ENCODE assay signal across 9 mouse cellular contexts in the genomic region with DNA sequence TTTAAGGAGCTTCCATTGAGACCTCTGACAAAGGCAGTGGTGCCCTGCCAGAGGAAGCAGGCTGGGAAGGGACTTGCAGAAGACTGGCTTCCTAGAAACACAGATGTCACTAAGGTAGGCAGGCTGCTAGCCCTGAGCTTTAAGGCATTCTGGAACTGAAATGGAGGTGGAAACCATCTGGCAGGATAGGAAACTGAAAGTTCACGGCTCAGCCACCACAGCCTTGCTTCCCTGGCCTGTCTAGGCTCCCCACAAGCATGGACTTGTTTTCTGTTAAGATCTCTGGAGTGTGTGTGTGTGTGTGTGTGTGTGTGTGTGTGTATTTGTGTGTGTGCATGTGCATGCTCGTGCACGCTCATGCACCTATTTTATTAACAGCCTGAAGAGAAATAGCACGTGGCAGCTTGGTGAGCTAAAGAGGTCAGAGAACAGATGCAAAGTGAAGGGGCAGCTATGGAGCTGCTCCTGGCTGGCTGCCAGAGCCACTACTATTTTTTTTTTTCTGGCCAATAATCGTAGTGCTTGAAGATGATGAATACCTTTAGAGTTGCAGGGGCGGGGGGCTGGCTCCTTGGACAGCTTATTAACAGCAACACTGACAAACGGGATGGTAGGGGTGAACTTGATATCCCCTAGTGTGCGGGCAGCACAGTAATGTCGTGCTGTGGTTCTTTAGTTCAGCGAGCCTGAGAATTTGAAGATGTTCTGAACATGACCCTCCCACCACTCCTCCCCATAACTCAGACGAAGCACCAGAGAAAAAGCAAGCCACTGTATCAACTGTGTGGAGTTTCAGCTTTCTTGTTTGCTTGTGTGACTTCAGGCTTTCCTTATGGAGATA.
DNase-seq lines count a peak whose midpoint lies in the region; ATAC-seq lines count a peak whose summit lies in the region.
"Had no signal": no experiment of that assay in that cellular context is flagged by ENCODE, and none has a peak within 500 bp of the region (broad histone marks: within the 10 kb centered on the region; RNA-seq: fewer than 3 reads in every experiment).

No protein-coding gene starts in this region.

- H3K27ac ChIP-seq in hindbrain, embryonic 11.5 days (ENCODE audit: low read depth, low read length): no peak overlapping the region
- H3K27ac ChIP-seq in hindbrain, embryonic 10.5 days: no peak overlapping the region
- H3K27ac ChIP-seq in embryonic facial prominence, embryonic 11.5 days (replicated peaks; ENCODE audit: low read depth, low read length): peak overlapping the region; percentile 57
- peak overlapping the region; percentile 93 for H3K27ac ChIP-seq in heart, embryonic 16.5 days (ENCODE audit: low read length)
- peak overlapping the region; percentile 32; the same call in 1 of the 2 replicates for H3K27ac ChIP-seq in midbrain, embryonic 14.5 days (replicated peaks; ENCODE audit: low read depth, low read length)
- H3K27ac ChIP-seq: liver, embryonic 14.5 days had no signal

- H3K9ac ChIP-seq in hindbrain, embryonic 11.5 days (ENCODE audit: low read depth, low read length): no peak overlapping the region
- H3K9ac ChIP-seq in embryonic facial prominence, embryonic 11.5 days (replicated peaks; ENCODE audit: low read length): no peak overlapping the region
- peak overlapping the region; percentile 29; the same call in 1 of the 2 replicates for H3K9ac ChIP-seq in heart, embryonic 16.5 days (ENCODE audit: low read length)
- no peak overlapping the region for H3K9ac ChIP-seq in midbrain, embryonic 14.5 days (replicated peaks; ENCODE audit: low read length)
- H3K9ac ChIP-seq: liver, embryonic 14.5 days had no signal

- ATAC-seq in hindbrain, embryonic 11.5 days (ENCODE audit: low FRiP score): peak; percentile 25
- peak; percentile 49 for ATAC-seq in CD4-positive, CD25-positive, alpha-beta regulatory T cell, adult 4 months
- no peak; the same call in 1 of the 2 replicates for ATAC-seq in embryonic facial prominence, embryonic 11.5 days (replicated peaks; ENCODE audit: insufficient number of reproducible peaks, low FRiP score, low TSS enrichment, low read depth)
- 0 out of 2 replicates have a peak, but pooled peaks have one; percentile 29 for ATAC-seq in heart, embryonic 16.5 days (replicated peaks; ENCODE audit: extremely low read depth, insufficient read depth, low FRiP score)
- no peak for ATAC-seq in midbrain, embryonic 14.5 days (ENCODE audit: low FRiP score, low TSS enrichment)

- H3K4me3 ChIP-seq in hindbrain, embryonic 11.5 days (ENCODE audit: low read depth, low read length): no peak overlapping the region
- H3K4me3 ChIP-seq in hindbrain, embryonic 10.5 days: no peak overlapping the region
- H3K4me3 ChIP-seq in embryonic facial prominence, embryonic 11.5 days (ENCODE audit: low read depth, low read length): no peak overlapping the region
- no peak overlapping the region for H3K4me3 ChIP-seq in heart, embryonic 16.5 days (ENCODE audit: low read length)
- no peak overlapping the region for H3K4me3 ChIP-seq in midbrain, embryonic 14.5 days (replicated peaks; ENCODE audit: low read depth, low read length)

- H3K36me3 ChIP-seq in hindbrain, embryonic 11.5 days (ENCODE audit: control insufficient read depth, insufficient read depth, low read length): no peaks in the 10 kb centered on the region
- no peaks in the 10 kb centered on the region for H3K36me3 ChIP-seq in hindbrain, embryonic 10.5 days
- no peaks in the 10 kb centered on the region for H3K36me3 ChIP-seq in embryonic facial prominence, embryonic 11.5 days (replicated peaks; ENCODE audit: control insufficient read depth, insufficient read depth, low read depth, low read length)
- H3K36me3 ChIP-seq in heart, embryonic 16.5 days (ENCODE audit: control insufficient read depth, insufficient read depth): no peaks in the 10 kb centered on the region
- no peaks in the 10 kb centered on the region for H3K36me3 ChIP-seq in midbrain, embryonic 14.5 days (ENCODE audit: control insufficient read depth, insufficient read depth, low read length)

- H3K4me2 ChIP-seq in hindbrain, embryonic 11.5 days (replicated peaks; ENCODE audit: low read depth, low read length): no peak overlapping the region
- H3K4me2 ChIP-seq in embryonic facial prominence, embryonic 11.5 days (ENCODE audit: low read depth, low read length): peak overlapping the region; percentile 10; the same call in 1 of the 2 replicates
- peak overlapping the region; percentile 46 for H3K4me2 ChIP-seq in heart, embryonic 16.5 days (ENCODE audit: low read depth, low read length)
- H3K4me2 ChIP-seq in midbrain, embryonic 14.5 days (ENCODE audit: low read length): no peak overlapping the region

- H3K9me3 ChIP-seq in hindbrain, embryonic 11.5 days (ENCODE audit: control insufficient read depth, low read length): no peaks in the 10 kb centered on the region
- H3K9me3 ChIP-seq in hindbrain, embryonic 10.5 days: no peaks in the 10 kb centered on the region
- no peaks in the 10 kb centered on the region for H3K9me3 ChIP-seq in embryonic facial prominence, embryonic 11.5 days (replicated peaks; ENCODE audit: control insufficient read depth, low read length)
- H3K9me3 ChIP-seq in heart, embryonic 16.5 days (replicated peaks; ENCODE audit: control insufficient read depth, low read length): no peaks in the 10 kb centered on the region
- no peaks in the 10 kb centered on the region for H3K9me3 ChIP-seq in midbrain, embryonic 14.5 days (ENCODE audit: control insufficient read depth, low read length)

- peak; percentile 37 for DNase-seq in hindbrain, embryonic 11.5 days (ENCODE audit: low spot score)
- no peak for DNase-seq in hindbrain, embryonic 10.5 days (ENCODE audit: low spot score)
- peak; percentile 61 for DNase-seq in embryonic facial prominence, embryonic 11.5 days (ENCODE audit: low spot score)
- DNase-seq in kidney, postnatal 14 days: peak; percentile 53
- DNase-seq in midbrain, embryonic 14.5 days: peak; percentile 52
- DNase-seq in spleen, adult 12 weeks (ENCODE audit: low spot score): no peak

- 0 out of 2 replicates have a peak, but pooled peaks cover 2% of the 10 kb centered on the region for H3K4me1 ChIP-seq in hindbrain, embryonic 11.5 days (replicated peaks; ENCODE audit: control insufficient read depth, insufficient read depth, low read length)
- peaks cover 30% of the 10 kb centered on the region for H3K4me1 ChIP-seq in hindbrain, embryonic 10.5 days (replicated peaks)
- peaks cover 9% of the 10 kb centered on the region for H3K4me1 ChIP-seq in embryonic facial prominence, embryonic 11.5 days (ENCODE audit: control insufficient read depth, insufficient read depth, low read length)
- peaks cover 26% of the 10 kb centered on the region for H3K4me1 ChIP-seq in heart, embryonic 16.5 days (ENCODE audit: control insufficient read depth, insufficient read depth, low read length)
- peaks cover 33% of the 10 kb centered on the region for H3K4me1 ChIP-seq in midbrain, embryonic 14.5 days (ENCODE audit: control insufficient read depth, insufficient read depth, low read length)

- 43% methylated on average over 11 of the region's 11 CpGs for WGBS in hindbrain, embryonic 11.5 days
- WGBS in hindbrain, embryonic 10.5 days: 47% methylated on average over 11 of the region's 11 CpGs
- WGBS in embryonic facial prominence, embryonic 11.5 days: 24% methylated on average over 11 of the region's 11 CpGs
- 15% methylated on average over 11 of the region's 11 CpGs for WGBS in heart, embryonic 16.5 days
- 40% methylated on average over 11 of the region's 11 CpGs for WGBS in midbrain, embryonic 14.5 days

- no peaks in the 10 kb centered on the region for H3K27me3 ChIP-seq in hindbrain, embryonic 11.5 days (ENCODE audit: control insufficient read depth, insufficient read depth, low read length)
- no peaks in the 10 kb centered on the region for H3K27me3 ChIP-seq in hindbrain, embryonic 10.5 days (ENCODE audit: insufficient read depth, poor library complexity, severe bottlenecking)
- H3K27me3 ChIP-seq in embryonic facial prominence, embryonic 11.5 days (ENCODE audit: control insufficient read depth, insufficient read depth, low read length): no peaks in the 10 kb centered on the region
- H3K27me3 ChIP-seq in heart, embryonic 16.5 days (ENCODE audit: control insufficient read depth, insufficient read depth, low read length): no peaks in the 10 kb centered on the region
- H3K27me3 ChIP-seq in midbrain, embryonic 14.5 days (ENCODE audit: control insufficient read depth, insufficient read depth, low read length): no peaks in the 10 kb centered on the region

Comparison
In these comparisons a context has a peak if more than half of its experiments do, and no peak if none do; other contexts are left out.
1. DNase-seq: peak in hindbrain, embryonic 11.5 days (single experiment), embryonic facial prominence, embryonic 11.5 days (single experiment), kidney, postnatal 14 days (single experiment) and midbrain, embryonic 14.5 days (single experiment); none in hindbrain, embryonic 10.5 days (single experiment) and spleen, adult 12 weeks (single experiment).
2. ATAC-seq: peak in hindbrain, embryonic 11.5 days (single experiment), CD4-positive, CD25-positive, alpha-beta regulatory T cell, adult 4 months (single experiment) and heart, embryonic 16.5 days (single experiment); none in embryonic facial prominence, embryonic 11.5 days (single experiment) and midbrain, embryonic 14.5 days (single experiment).
3. H3K27ac ChIP-seq: peak in embryonic facial prominence, embryonic 11.5 days (single experiment), heart, embryonic 16.5 days (single experiment) and midbrain, embryonic 14.5 days (single experiment); none in hindbrain, embryonic 11.5 days (single experiment) and hindbrain, embryonic 10.5 days (single experiment).
4. H3K4me2 ChIP-seq: peak in embryonic facial prominence, embryonic 11.5 days (single experiment) and heart, embryonic 16.5 days (single experiment); none in hindbrain, embryonic 11.5 days (single experiment) and midbrain, embryonic 14.5 days (single experiment).